Mouse (Mus musculus) midbrain, embryonic 15.5 days (tissue): Measurements from ENCODE around the gene Pheta1. TPM values are rescaled to one million over a fixed set of nuclear protein-coding genes. Genes with fewer than 3 reads are reported as not detected.

Source experiments
- ATAC-seq: fragments of 200-750 bp; cut with Nextera tagmentation; replicated peaks from 2 replicates; pipeline ENCODE4 v1.8.0; 2017; ENCODE audit warnings: moderate TSS enrichment
- H3K27ac ChIP-seq: fragments of 300-500 bp; sonication (generic); 2 replicates; pipeline ENCODE4 v1.5.1; 2015; ENCODE audit warnings: mild to moderate bottlenecking, inconsistent platforms
- H3K27me3 ChIP-seq: fragments of 300-500 bp; sonication (generic); replicated peaks from 2 replicates; pipeline ENCODE4 v1.6.1; 2015; ENCODE audit warnings: inconsistent platforms
- H3K36me3 ChIP-seq: fragments of 300-500 bp; sonication (generic); replicated peaks from 2 replicates; pipeline ENCODE4 v1.6.1; 2015; ENCODE audit warnings: inconsistent platforms
- H3K4me1 ChIP-seq: fragments of 300-500 bp; sonication (generic); 2 replicates; pipeline ENCODE4 v1.6.1; 2015; ENCODE audit warnings: inconsistent platforms
- H3K4me2 ChIP-seq: fragments of 300-500 bp; sonication (generic); 2 replicates; pipeline ENCODE4 v1.6.1; 2015; ENCODE audit warnings: inconsistent platforms, mild to moderate bottlenecking, moderate library complexity
- H3K4me3 ChIP-seq: fragments of 300-500 bp; sonication (generic); 2 replicates; pipeline ENCODE4 v1.5.1; 2015; ENCODE audit warnings: mild to moderate bottlenecking, inconsistent platforms
- H3K9ac ChIP-seq: fragments of 300-500 bp; sonication (generic); 2 replicates; pipeline ENCODE4 v1.6.1; 2015; ENCODE audit warnings: mild to moderate bottlenecking, inconsistent platforms
- H3K9me3 ChIP-seq: fragments of 300-500 bp; sonication (generic); 2 replicates; pipeline ENCODE4 v1.6.1; 2016; ENCODE audit warnings: inconsistent platforms
- WGBS: fragments of 180-500 bp; shearing (Covaris S2); methylation state at CpG from one replicate; pipeline ENCODE4 v1.1.7; 2015; ENCODE audit warnings: mixed read lengths; 5-methylcytosine and 5-hydroxymethylcytosine counted together
- polyA plus RNA-seq: library from polyadenylated mRNA; unstranded; fragments of >200 nt; fragmentation: Nextera tagmentation; extraction: Ambion mirVana; gene quantifications from 2 replicates; pipeline ENCODE4 v1.2.1, GENCODE M21; 2015

Pheta1 gene
- polyA plus RNA-seq, 1 experiment from 2014 or later, result 55.4 TPM

DNA sequence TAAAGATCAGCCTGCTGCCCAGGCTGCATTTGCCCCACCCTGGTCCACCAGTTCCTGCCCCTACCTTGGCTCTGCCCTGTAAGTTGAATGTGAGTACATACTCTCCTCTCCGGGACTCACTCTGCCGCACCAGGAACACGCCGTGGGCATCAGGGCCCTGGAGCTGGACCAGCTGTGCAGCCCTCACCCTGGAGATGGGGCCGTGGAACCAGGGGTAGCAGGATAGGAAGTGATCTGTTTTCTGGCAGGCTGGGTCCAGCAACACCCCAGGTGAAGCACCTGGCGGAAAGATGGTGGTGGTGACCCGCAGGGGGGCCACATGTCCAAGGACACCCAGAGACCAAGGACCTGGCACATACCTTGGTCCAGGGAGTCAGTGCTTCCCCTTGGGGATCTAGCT, 30.4 kb upstream of the Pheta1 start:
- Histone ChIP-seq H3K9ac (no peak overlapping the region), H3K27me3 (no peaks in the 10 kb centered on the region), H3K4me1 (no peaks in the 10 kb centered on the region), H3K4me3 (no peak overlapping the region), H3K36me3 (peaks cover 33% of the 10 kb centered on the region), H3K27ac (no peak overlapping the region), H3K9me3 (no peaks in the 10 kb centered on the region), H3K4me2 (no peak overlapping the region)
- no peak for ATAC-seq
- WGBS, result 97% methylated on average over 7 of the region's 7 CpGs

GRCm38 (mm10) chr5:121818862-121819261, 29.9 kb upstream of the Pheta1 start:
- H3K4me2 ChIP-seq, result no peak overlapping the region
- H3K9ac ChIP-seq, result no peak overlapping the region
- H3K4me3 ChIP-seq, result no peak overlapping the region
- H3K4me1 ChIP-seq, result no peaks in the 10 kb centered on the region
- H3K27ac ChIP-seq, result no peak overlapping the region
- peaks cover 29% of the 10 kb centered on the region for H3K36me3 ChIP-seq
- 95% methylated on average over 4 of the region's 4 CpGs for WGBS
- no peaks in the 10 kb centered on the region for H3K9me3 ChIP-seq
- H3K27me3 ChIP-seq, result no peaks in the 10 kb centered on the region
- ATAC-seq, result no peak

DNA sequence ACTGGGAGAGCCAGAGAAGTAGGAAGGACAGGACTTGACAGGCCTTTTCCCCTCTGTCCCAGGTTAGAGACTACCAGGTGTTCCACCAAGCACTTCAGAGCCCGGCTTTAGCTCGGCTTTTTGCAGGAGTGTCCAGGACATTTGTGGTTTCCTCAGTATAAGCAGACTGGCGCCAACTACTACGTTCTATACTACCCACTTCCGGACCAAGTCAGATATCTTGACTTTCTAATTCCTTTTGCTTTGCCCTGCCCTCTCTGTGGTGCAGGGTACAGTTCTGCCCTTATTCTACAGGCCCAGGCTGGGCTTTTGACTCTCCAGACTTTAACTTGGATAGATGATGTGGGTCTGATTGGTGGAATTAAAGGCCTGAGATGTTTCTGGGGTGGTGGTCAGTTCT, 29.2 kb upstream of the Pheta1 start:
- Histone ChIP-seq H3K27me3 (no peaks in the 10 kb centered on the region), H3K9ac (no peak overlapping the region), H3K9me3 (no peaks in the 10 kb centered on the region), H3K4me1 (no peaks in the 10 kb centered on the region), H3K36me3 (peaks cover 27% of the 10 kb centered on the region), H3K4me2 (no peak overlapping the region), H3K4me3 (no peak overlapping the region), H3K27ac (no peak overlapping the region)
- no peak for ATAC-seq
- 93% methylated on average over 5 of the region's 5 CpGs for WGBS

DNA sequence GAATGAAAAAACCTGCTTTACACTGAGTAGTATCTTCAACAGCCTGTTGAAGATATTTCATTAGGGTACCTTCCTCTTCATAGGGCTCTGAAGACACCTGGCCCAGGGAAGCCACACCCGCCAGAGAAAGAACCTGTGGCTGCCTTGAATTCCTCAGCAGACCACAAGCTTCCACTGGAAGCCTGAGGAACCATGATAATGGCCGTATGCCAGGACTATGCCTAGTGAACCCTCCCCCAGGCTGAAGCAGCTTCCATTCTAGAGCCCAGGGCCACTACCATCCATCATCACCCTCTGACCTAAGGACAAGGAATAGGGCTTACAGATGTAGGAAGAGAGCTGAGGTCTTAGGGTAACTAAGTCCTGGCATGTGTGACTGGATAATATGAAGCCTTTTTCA, 28.6 kb upstream of the Pheta1 start:
- Histone ChIP-seq H3K27me3 (no peaks in the 10 kb centered on the region), H3K4me1 (no peaks in the 10 kb centered on the region), H3K4me3 (no peak overlapping the region), H3K27ac (no peak overlapping the region), H3K4me2 (no peak overlapping the region), H3K36me3 (peaks cover 27% of the 10 kb centered on the region), H3K9ac (no peak overlapping the region), H3K9me3 (no peaks in the 10 kb centered on the region)
- no peak for ATAC-seq
- WGBS, result 92% methylated on average over 2 of the region's 2 CpGs

DNA sequence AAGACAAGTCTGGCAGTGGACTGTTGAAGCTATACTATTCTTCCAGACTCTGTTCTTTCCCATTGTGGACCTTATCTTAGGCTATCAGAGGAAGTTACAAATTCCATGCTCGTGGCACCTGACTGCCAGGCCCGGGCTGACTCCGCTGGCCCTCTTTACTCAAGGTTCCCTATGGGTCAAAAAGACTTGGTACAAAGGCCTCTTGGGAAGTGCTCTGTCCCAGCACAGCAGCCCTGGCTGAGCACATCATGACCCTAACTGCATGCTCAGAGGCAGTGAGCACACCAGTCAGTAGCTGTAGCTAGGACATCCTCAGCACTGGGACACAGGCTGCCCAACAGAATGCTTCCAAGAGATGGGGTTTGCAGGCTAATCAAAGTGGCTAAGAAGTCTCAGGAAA, 28.1 kb upstream of the Pheta1 start:
- H3K36me3 ChIP-seq, result peaks cover 27% of the 10 kb centered on the region
- 91% methylated on average over 3 of the region's 3 CpGs for WGBS
- no peaks in the 10 kb centered on the region for H3K4me1 ChIP-seq
- no peaks in the 10 kb centered on the region for H3K9me3 ChIP-seq
- H3K27ac ChIP-seq, result no peak overlapping the region
- no peak overlapping the region for H3K4me3 ChIP-seq
- no peak overlapping the region for H3K4me2 ChIP-seq
- H3K9ac ChIP-seq, result no peak overlapping the region
- H3K27me3 ChIP-seq, result no peaks in the 10 kb centered on the region
- no peak for ATAC-seq

GRCm38 (mm10) chr5:121821116-121821515, 27.7 kb upstream of the Pheta1 start:
- 85% methylated on average over 5 of the region's 5 CpGs for WGBS
- no peak overlapping the region for H3K4me2 ChIP-seq
- no peak for ATAC-seq
- no peaks in the 10 kb centered on the region for H3K27me3 ChIP-seq
- H3K4me1 ChIP-seq, result no peaks in the 10 kb centered on the region
- H3K9me3 ChIP-seq, result no peaks in the 10 kb centered on the region
- no peak overlapping the region for H3K27ac ChIP-seq
- no peak overlapping the region for H3K9ac ChIP-seq
- H3K36me3 ChIP-seq, result peaks cover 27% of the 10 kb centered on the region
- no peak overlapping the region for H3K4me3 ChIP-seq

GRCm38 (mm10) chr5:121821552-121821951, 27.2 kb upstream of the Pheta1 start:
- no peak for ATAC-seq
- H3K27ac ChIP-seq, result no peak overlapping the region
- no peaks in the 10 kb centered on the region for H3K27me3 ChIP-seq
- 83% methylated on average over 5 of the region's 5 CpGs for WGBS
- no peaks in the 10 kb centered on the region for H3K9me3 ChIP-seq
- H3K4me2 ChIP-seq, result no peak overlapping the region
- H3K9ac ChIP-seq, result no peak overlapping the region
- H3K36me3 ChIP-seq, result peaks cover 27% of the 10 kb centered on the region
- no peaks in the 10 kb centered on the region for H3K4me1 ChIP-seq
- no peak overlapping the region for H3K4me3 ChIP-seq

DNA sequence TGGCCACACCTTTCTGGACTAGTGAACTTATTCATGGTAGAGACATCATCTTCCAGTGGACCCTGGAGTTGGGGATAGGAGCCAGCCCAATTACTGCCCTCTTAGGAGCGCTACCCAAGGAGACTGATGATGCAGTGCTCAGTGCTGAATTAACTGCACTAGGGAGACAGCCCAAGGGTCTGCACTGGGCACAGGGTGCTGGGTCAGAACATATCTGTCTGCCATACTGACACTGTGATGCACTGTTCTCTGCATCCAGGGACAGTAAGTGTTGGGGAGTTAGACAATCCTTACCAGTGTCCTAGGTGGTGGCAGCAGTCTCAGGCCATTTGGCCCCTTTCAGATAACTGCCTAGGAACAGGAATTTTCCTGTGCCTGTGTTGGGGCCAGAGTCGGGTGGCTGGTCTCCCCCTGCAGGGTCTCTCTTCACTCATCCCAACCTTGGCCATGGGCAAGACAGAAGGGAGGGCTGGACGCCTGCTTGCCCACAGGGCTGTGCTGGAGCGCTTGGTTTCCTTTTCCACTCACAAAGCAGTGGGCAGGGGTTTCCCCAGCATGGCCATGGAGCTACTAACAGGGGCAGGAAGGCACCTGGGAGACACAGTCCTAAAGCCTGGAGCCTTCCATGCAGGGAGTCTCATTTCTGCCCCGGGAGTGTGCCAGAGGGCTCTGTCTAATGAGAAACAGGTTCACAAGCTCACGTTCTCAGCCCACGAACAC, 25.8 kb upstream of the Pheta1 start:
- Histone ChIP-seq H3K4me1 (no peaks in the 10 kb centered on the region), H3K27ac (no peak overlapping the region), H3K36me3 (peaks cover 16% of the 10 kb centered on the region), H3K9me3 (no peaks in the 10 kb centered on the region), H3K27me3 (no peaks in the 10 kb centered on the region), H3K4me3 (no peak overlapping the region), H3K9ac (no peak overlapping the region), H3K4me2 (no peak overlapping the region)
- WGBS, result 79% methylated on average over 7 of the region's 7 CpGs
- no peak for ATAC-seq

DNA sequence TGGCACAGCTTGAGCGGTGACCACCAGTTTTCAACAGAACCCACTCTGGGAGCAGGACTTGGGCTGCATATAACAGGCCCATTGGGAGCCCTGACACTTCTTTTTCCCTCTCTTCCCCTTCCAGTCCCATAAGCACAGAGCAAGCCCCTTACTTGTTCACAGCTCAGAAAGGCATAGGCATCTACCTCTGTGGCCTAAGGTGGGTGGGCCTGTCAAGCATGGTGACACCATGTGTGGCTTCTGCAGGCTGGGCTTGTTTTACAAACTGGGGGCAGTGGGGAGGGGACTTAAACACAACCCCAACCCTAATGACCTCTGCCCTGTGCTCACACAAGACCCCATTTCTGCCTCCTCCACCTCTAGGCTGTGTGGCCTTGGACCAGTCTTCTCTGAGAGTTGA, 25.1 kb upstream of the Pheta1 start:
- 93% methylated on average over 1 of the region's 1 CpGs for WGBS
- no peak for ATAC-seq
- Histone ChIP-seq H3K36me3 (peaks cover 10% of the 10 kb centered on the region; the same call in 1 of the 2 replicates), H3K9ac (no peak overlapping the region), H3K4me3 (no peak overlapping the region), H3K27me3 (no peaks in the 10 kb centered on the region), H3K4me1 (peaks cover 5% of the 10 kb centered on the region), H3K9me3 (no peaks in the 10 kb centered on the region), H3K27ac (no peak overlapping the region), H3K4me2 (no peak overlapping the region)

- Histone ChIP-seq H3K27ac (peak overlapping the region; percentile 49), H3K9ac (no peak overlapping the region)
- 57% methylated on average over 4 of the region's 4 CpGs for WGBS
Observed at GRCm38 (mm10) chr5:121824121-121824520, 24.7 kb upstream of the Pheta1 start.

GRCm38 (mm10) chr5:121825606-121826005, 23.2 kb upstream of the Pheta1 start:
- Histone ChIP-seq H3K4me3 (no peak overlapping the region), H3K27ac (no peak overlapping the region), H3K36me3 (peaks cover under 1% of the 10 kb centered on the region; the same call in 1 of the 2 replicates), H3K4me2 (no peak overlapping the region), H3K4me1 (peaks cover 16% of the 10 kb centered on the region), H3K9me3 (no peaks in the 10 kb centered on the region), H3K9ac (no peak overlapping the region), H3K27me3 (peaks cover 6% of the 10 kb centered on the region; the same call in 1 of the 2 replicates)
- ATAC-seq, result no peak
- 89% methylated on average over 3 of the region's 3 CpGs for WGBS

More at GRCm38 (mm10) chr5:121824121-121824520, 24.7 kb upstream of the Pheta1 start:
- no peaks in the 10 kb centered on the region for H3K9me3 ChIP-seq
- H3K4me2 ChIP-seq, result no peak overlapping the region
- no peak overlapping the region for H3K4me3 ChIP-seq
- peaks cover 10% of the 10 kb centered on the region for H3K4me1 ChIP-seq
- peaks cover 7% of the 10 kb centered on the region; the same call in 1 of the 2 replicates for H3K36me3 ChIP-seq
- H3K27me3 ChIP-seq, result no peaks in the 10 kb centered on the region
- no peak for ATAC-seq

GRCm38 (mm10) chr5:121827876-121828275, 20.9 kb upstream of the Pheta1 start:
- Histone ChIP-seq H3K4me3 (no peak overlapping the region), H3K27me3 (peaks cover 10% of the 10 kb centered on the region), H3K9me3 (no peaks in the 10 kb centered on the region), H3K9ac (no peak overlapping the region), H3K27ac (no peak overlapping the region), H3K4me1 (peaks cover 19% of the 10 kb centered on the region), H3K4me2 (peak overlapping the region; percentile 77), H3K36me3 (no peaks in the 10 kb centered on the region)
- 76% methylated on average over 4 of the region's 4 CpGs for WGBS
- ATAC-seq, result no peak
